In genomic region chr14:76523344-76523743, GRCm38 (mm10) we compare ENCODE assay signal across 16 mouse cellular contexts.
"Had no signal": no experiment of that assay in that cellular context is flagged by ENCODE, and none has a peak within 500 bp of the region (broad histone marks: within the 10 kb centered on the region; RNA-seq: fewer than 3 reads in every experiment).

No protein-coding gene starts in this region.

- H3K4me3 ChIP-seq: neural tube, embryonic 13.5 days; neural tube, embryonic 15.5 days; stomach, embryonic 15.5 days had no signal

- DNase-seq: retina, postnatal 1 day; right cerebral cortex, adult 18-20 months; right cerebral cortex, postnatal 14 days; right cerebral cortex, postnatal 25 days; right cerebral cortex, postnatal 4 days; spleen, adult 18-20 months; thymus, adult 18-20 months; thymus, adult 2 months; thymus, postnatal 14 days; thymus, postnatal 25 days; thymus, postnatal 36 days; thymus, postnatal 4 days had no signal

- H3K4me2 ChIP-seq: neural tube, embryonic 13.5 days; neural tube, embryonic 15.5 days; stomach, embryonic 15.5 days had no signal

- H3K27me3 ChIP-seq: neural tube, embryonic 13.5 days; neural tube, embryonic 15.5 days; stomach, embryonic 15.5 days had no signal

- H3K9me3 ChIP-seq: neural tube, embryonic 13.5 days; neural tube, embryonic 15.5 days; stomach, embryonic 15.5 days had no signal

- H3K27ac ChIP-seq: neural tube, embryonic 13.5 days; neural tube, embryonic 15.5 days; stomach, embryonic 15.5 days; stomach, postnatal 0 days had no signal

- H3K9ac ChIP-seq: neural tube, embryonic 13.5 days; neural tube, embryonic 15.5 days; stomach, embryonic 15.5 days had no signal

- H3K36me3 ChIP-seq: neural tube, embryonic 13.5 days; neural tube, embryonic 15.5 days; stomach, embryonic 15.5 days had no signal
